Mouse (Mus musculus): Measurements from ENCODE around the gene Gm21778. TPM values are rescaled to one million over a fixed set of nuclear protein-coding genes. Genes with fewer than 3 reads are reported as not detected.
"Not testable (repeated sequence)": the region's sequence is repeated elsewhere in the genome, so short reads cannot be mapped to it uniquely, and the experiment has no call there.

Gene Gm21778
- not detected in 2 replicates for polyA plus RNA-seq (2014; fragmentation: Nextera tagmentation; extraction: Ambion mirVana)

- not testable (repeated sequence) for H3K36me3 ChIP-seq (ENCODE audit: control insufficient read depth, insufficient read depth, low read length); ATAC-seq (ENCODE audit: low read depth); H3K4me3 ChIP-seq (ENCODE audit: low read depth, low read length); H3K27me3 ChIP-seq (replicated peaks; ENCODE audit: control insufficient read depth, insufficient read depth, low read length); H3K9me3 ChIP-seq (ENCODE audit: control insufficient read depth, low read length); H3K4me1 ChIP-seq (ENCODE audit: control insufficient read depth, insufficient read depth, low read length); H3K4me2 ChIP-seq (ENCODE audit: low read depth, low read length); H3K9ac ChIP-seq (ENCODE audit: low read depth, low read length); H3K27ac ChIP-seq (replicated peaks; ENCODE audit: low read depth, low read length); DNase-seq (ENCODE audit: low spot score)
These were observed at the start of gene Gm21778 for GRCm38 (mm10) chrY:5942160-5942559. TSS of gene Gm21778 (plus strand) at chrY:5942460.

Other genes with a start within 250 kb of the Gm21778 start
- not detected in 2 replicates for gene Gm20914, start 216.5 kb upstream of the Gm21778 start, polyA plus RNA-seq (2014; fragmentation: Nextera tagmentation; extraction: Ambion mirVana)
- gene Gm28171, start 149.1 kb upstream of the Gm21778 start, polyA plus RNA-seq (2014; fragmentation: Nextera tagmentation; extraction: Ambion mirVana): not detected in 2 replicates